Mouse (Mus musculus) hindbrain, embryonic 12.5 days (tissue): ENCODE data around the gene BC067074. TPM values are rescaled to one million over a fixed set of nuclear protein-coding genes. Genes with fewer than 3 reads are reported as not detected.
"Not testable (repeated sequence)": the region's sequence is repeated elsewhere in the genome, so short reads cannot be mapped to it uniquely, and the experiment has no call there.

Experiments
- ATAC-seq: fragments of 200-750 bp; cut with Nextera tagmentation; 2 replicates; pipeline ENCODE4 v1.8.0; 2017; ENCODE audit warnings: moderate TSS enrichment; ENCODE audit not compliant: low FRiP score
- H3K27ac ChIP-seq: fragments of 300-500 bp; sonication (generic); 2 replicates; pipeline ENCODE4 v1.5.1; 2016; ENCODE audit warnings: mild to moderate bottlenecking
- H3K27me3 ChIP-seq: fragments of 300-500 bp; sonication (generic); 2 replicates; pipeline ENCODE4 v1.6.1; 2016; ENCODE audit warnings: mild to moderate bottlenecking
- H3K36me3 ChIP-seq: fragments of 300-500 bp; sonication (generic); 2 replicates; pipeline ENCODE4 v1.6.1; 2016; ENCODE audit warnings: mild to moderate bottlenecking
- H3K4me1 ChIP-seq: fragments of 300-500 bp; sonication (generic); 2 replicates; pipeline ENCODE4 v1.6.1; 2016
- H3K4me2 ChIP-seq: fragments of 300-500 bp; sonication (generic); replicated peaks from 2 replicates; pipeline ENCODE4 v1.6.1; 2016; ENCODE audit warnings: mild to moderate bottlenecking
- H3K4me3 ChIP-seq: fragments of 300-500 bp; sonication (generic); 2 replicates; pipeline ENCODE4 v1.5.1; 2016; ENCODE audit warnings: mild to moderate bottlenecking
- H3K9ac ChIP-seq: fragments of 300-500 bp; sonication (generic); 2 replicates; pipeline ENCODE4 v1.6.1; 2016; ENCODE audit warnings: mild to moderate bottlenecking, moderate library complexity
- H3K9me3 ChIP-seq: fragments of 300-500 bp; sonication (generic); replicated peaks from 2 replicates; pipeline ENCODE4 v1.6.1; 2016; ENCODE audit warnings: mild to moderate bottlenecking
- WGBS: fragments of 180-500 bp; shearing (Covaris S2); methylation state at CpG from one replicate; pipeline ENCODE4 v1.1.7; 2016; 5-methylcytosine and 5-hydroxymethylcytosine counted together
- polyA plus RNA-seq: library from polyadenylated mRNA; unstranded; fragments of >200 nt; fragmentation: Nextera tagmentation; extraction: Ambion mirVana; gene quantifications from 2 replicates; pipeline ENCODE4 v1.2.1, GENCODE M21; 2016

The BC067074 gene
- 3.5 and 4.5 TPM in 2 replicates for polyA plus RNA-seq

- H3K4me2 ChIP-seq, result peak within 1 kb of the TSS; percentile 92
These were observed at the start of gene BC067074 for GRCm38 (mm10) chr13:113292975-113293706. Gene BC067074 (plus strand): TSS chr13:113293159.

GRCm38 (mm10) chr13:113245025-113245424 is 47.9 kb upstream of the BC067074 start:
- H3K36me3 ChIP-seq, result no peaks in the 10 kb centered on the region
- no peaks in the 10 kb centered on the region for H3K4me1 ChIP-seq
- H3K27ac ChIP-seq, result no peak overlapping the region
- ATAC-seq, result no peak
- H3K9ac ChIP-seq, result no peak overlapping the region
- no peaks in the 10 kb centered on the region for H3K27me3 ChIP-seq
- H3K4me2 ChIP-seq, result no peak overlapping the region
- no peak overlapping the region for H3K4me3 ChIP-seq
- WGBS, result 64% methylated on average over 8 of the region's 8 CpGs
- no peaks in the 10 kb centered on the region for H3K9me3 ChIP-seq

More at GRCm38 (mm10) chr13:113292975-113293706, at the start of gene BC067074:
- H3K9ac ChIP-seq, result peak within 1 kb of the TSS; percentile 74
- ATAC-seq, result peak; percentile 76
- H3K27me3 ChIP-seq, result peaks cover 30% of the 10 kb centered on the region
- H3K36me3 ChIP-seq, result no peaks in the 10 kb centered on the region
- no peaks in the 10 kb centered on the region for H3K9me3 ChIP-seq
- WGBS, result under 1% methylated on average over 53 of the region's 75 CpGs
- H3K4me1 ChIP-seq, result peaks cover 6% of the 10 kb centered on the region
- peak within 1 kb of the TSS; percentile 64 for H3K4me3 ChIP-seq
- H3K27ac ChIP-seq, result no peak within 1 kb of the TSS

GRCm38 (mm10) chr13:113252580-113252979 is 40.4 kb upstream of the BC067074 start:
- ATAC-seq, H3K4me3 ChIP-seq, H3K4me2 ChIP-seq, H3K9me3 ChIP-seq, H3K4me1 ChIP-seq, H3K9ac ChIP-seq, H3K27ac ChIP-seq, H3K27me3 ChIP-seq, H3K36me3 ChIP-seq: not testable (repeated sequence)
- WGBS, result 79% methylated on average over 7 of the region's 7 CpGs

GRCm38 (mm10) chr13:113256766-113257165 is 36.2 kb upstream of the BC067074 start:
- H3K4me2 ChIP-seq, result no peak overlapping the region
- H3K4me1 ChIP-seq, result no peaks in the 10 kb centered on the region
- WGBS, result 92% methylated on average over 2 of the region's 2 CpGs
- H3K4me3 ChIP-seq, result no peak overlapping the region
- H3K27ac ChIP-seq, result no peak overlapping the region
- H3K9me3 ChIP-seq, result no peaks in the 10 kb centered on the region
- no peak overlapping the region for H3K9ac ChIP-seq
- ATAC-seq, result no peak
- no peaks in the 10 kb centered on the region for H3K36me3 ChIP-seq
- no peaks in the 10 kb centered on the region for H3K27me3 ChIP-seq

- Histone ChIP-seq H3K9ac (no peak overlapping the region), H3K4me3 (no peak overlapping the region), H3K4me1 (no peaks in the 10 kb centered on the region), H3K27ac (no peak overlapping the region), H3K27me3 (no peaks in the 10 kb centered on the region), H3K4me2 (no peak overlapping the region), H3K36me3 (no peaks in the 10 kb centered on the region), H3K9me3 (no peaks in the 10 kb centered on the region)
- 50% methylated on average over 5 of the region's 5 CpGs for WGBS
- no peak for ATAC-seq
These were observed 35.8 kb upstream of the BC067074 start for GRCm38 (mm10) chr13:113257190-113257589.

GRCm38 (mm10) chr13:113259237-113259636 is 33.7 kb upstream of the BC067074 start:
- H3K27ac ChIP-seq, result no peak overlapping the region
- no peak overlapping the region for H3K4me3 ChIP-seq
- no peak for ATAC-seq
- WGBS, result 90% methylated on average over 5 of the region's 5 CpGs
- H3K4me2 ChIP-seq, result no peak overlapping the region
- H3K27me3 ChIP-seq, result no peaks in the 10 kb centered on the region
- no peak overlapping the region for H3K9ac ChIP-seq
- no peaks in the 10 kb centered on the region for H3K4me1 ChIP-seq
- H3K36me3 ChIP-seq, result no peaks in the 10 kb centered on the region
- H3K9me3 ChIP-seq, result no peaks in the 10 kb centered on the region

GRCm38 (mm10) chr13:113262822-113263221 is 30.1 kb upstream of the BC067074 start:
- Histone ChIP-seq H3K4me2 (no peak overlapping the region), H3K4me3 (no peak overlapping the region), H3K27me3 (no peaks in the 10 kb centered on the region; the same call in 1 of the 2 replicates), H3K36me3 (no peaks in the 10 kb centered on the region), H3K27ac (no peak overlapping the region), H3K9ac (no peak overlapping the region), H3K4me1 (no peaks in the 10 kb centered on the region), H3K9me3 (no peaks in the 10 kb centered on the region)
- no peak for ATAC-seq
- 80% methylated on average over 12 of the region's 12 CpGs for WGBS

GRCm38 (mm10) chr13:113265257-113265656 is 27.7 kb upstream of the BC067074 start:
- Histone ChIP-seq H3K36me3 (no peaks in the 10 kb centered on the region), H3K9me3 (no peaks in the 10 kb centered on the region), H3K4me1 (no peaks in the 10 kb centered on the region), H3K27me3 (no peaks in the 10 kb centered on the region; the same call in 1 of the 2 replicates), H3K9ac (no peak overlapping the region), H3K27ac (no peak overlapping the region), H3K4me2 (no peak overlapping the region), H3K4me3 (no peak overlapping the region)
- 34% methylated on average over 13 of the region's 13 CpGs for WGBS
- ATAC-seq, result no peak

- no peaks in the 10 kb centered on the region for H3K36me3 ChIP-seq
- no peak overlapping the region for H3K27ac ChIP-seq
- H3K27me3 ChIP-seq, result no peaks in the 10 kb centered on the region; the same call in 1 of the 2 replicates
- H3K4me2 ChIP-seq, result no peak overlapping the region
- no peak overlapping the region for H3K9ac ChIP-seq
- peak; percentile 53; the same call in 1 of the 2 replicates for ATAC-seq
- no peak overlapping the region for H3K4me3 ChIP-seq
- no peaks in the 10 kb centered on the region for H3K9me3 ChIP-seq
- H3K4me1 ChIP-seq, result no peaks in the 10 kb centered on the region
- 30% methylated on average over 9 of the region's 9 CpGs for whole genome bisulfite sequencing
These were observed 26.4 kb upstream of the BC067074 start for GRCm38 (mm10) chr13:113266495-113266951.

- no peak overlapping the region for H3K4me3 ChIP-seq
- H3K27ac ChIP-seq, result no peak overlapping the region
- H3K4me1 ChIP-seq, result no peaks in the 10 kb centered on the region
- H3K36me3 ChIP-seq, result no peaks in the 10 kb centered on the region
- H3K9me3 ChIP-seq, result no peaks in the 10 kb centered on the region
- ATAC-seq, result no peak
- H3K9ac ChIP-seq, result no peak overlapping the region
- H3K4me2 ChIP-seq, result no peak overlapping the region
- H3K27me3 ChIP-seq, result no peaks in the 10 kb centered on the region; the same call in 1 of the 2 replicates
- 84% methylated on average over 3 of the region's 3 CpGs for WGBS
These were observed 25.8 kb upstream of the BC067074 start for GRCm38 (mm10) chr13:113267204-113267603.

GRCm38 (mm10) chr13:113269777-113270776 is 22.9 kb upstream of the BC067074 start:
- H3K36me3 ChIP-seq, result no peaks in the 10 kb centered on the region
- no peak overlapping the region for H3K4me3 ChIP-seq
- peak; percentile 74 for ATAC-seq
- H3K4me2 ChIP-seq, result no peak overlapping the region
- no peaks in the 10 kb centered on the region for H3K4me1 ChIP-seq
- WGBS, result 47% methylated on average over 18 of the region's 18 CpGs
- H3K9me3 ChIP-seq, result no peaks in the 10 kb centered on the region
- no peaks in the 10 kb centered on the region; the same call in 1 of the 2 replicates for H3K27me3 ChIP-seq
- no peak overlapping the region for H3K9ac ChIP-seq
- H3K27ac ChIP-seq, result no peak overlapping the region

- no peaks in the 10 kb centered on the region for H3K36me3 ChIP-seq
- H3K9ac ChIP-seq, result no peak overlapping the region
- no peaks in the 10 kb centered on the region for H3K27me3 ChIP-seq
- H3K27ac ChIP-seq, result no peak overlapping the region
- no peaks in the 10 kb centered on the region for H3K4me1 ChIP-seq
- H3K4me3 ChIP-seq, result no peak overlapping the region
- 88% methylated on average over 8 of the region's 8 CpGs for whole genome bisulfite sequencing
- H3K9me3 ChIP-seq, result no peaks in the 10 kb centered on the region
- no peak overlapping the region for H3K4me2 ChIP-seq
- ATAC-seq, result no peak
These were observed 21.8 kb upstream of the BC067074 start for GRCm38 (mm10) chr13:113271189-113271588.
